Mouse (Mus musculus) adrenal gland, postnatal 4 days (tissue): Measurements from ENCODE around the gene Taar1. TPM values are rescaled to one million over a fixed set of nuclear protein-coding genes. Genes with fewer than 3 reads are reported as not detected.

Source experiments
- DNase-seq, 2 experiments: peaks; one replicate each; pipeline ENCODE4 v3.0.0; 2021 to 2022; ENCODE audit warnings: low spot score in 2 of 2, mixed read lengths in 2 of 2
- long read RNA-seq, 2 experiments: library from polyadenylated mRNA; stranded (forward); transcript quantifications; one replicate each; pipeline ENCODE4 v2.0.0; 2021
- total RNA-seq, 2 experiments: library from RNA; stranded (reverse); gene quantifications; 2 replicates each; pipeline ENCODE4 v1.2.3; 2021

Gene Taar1
- total RNA-seq, result not detected
- long read RNA-seq, experiment 1, result 0 reads
- long read RNA-seq, experiment 2, result 0 reads

DNA sequence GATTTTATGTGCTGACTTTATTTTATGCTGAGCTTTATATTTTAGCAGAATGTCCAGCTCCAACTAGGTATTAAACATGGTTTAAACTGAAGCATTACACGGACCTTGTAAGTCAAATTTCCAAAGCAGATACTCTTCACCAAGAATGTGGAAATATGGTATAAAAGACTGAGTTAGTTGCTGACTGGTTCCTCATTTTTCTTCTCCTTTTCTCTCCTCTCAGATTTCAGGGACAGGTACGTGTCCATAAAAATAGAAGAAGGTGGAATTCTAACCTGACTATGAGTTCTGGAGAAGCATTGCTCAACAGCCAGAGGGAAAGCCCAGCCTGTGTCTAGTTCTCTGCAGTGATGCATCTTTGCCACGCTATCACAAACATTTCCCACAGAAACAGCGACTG, at the start of gene Taar1:
Taar1 (plus strand) TSS at position 301 of the 400 bp plus-strand sequence.
- no peak for DNase-seq

DNA sequence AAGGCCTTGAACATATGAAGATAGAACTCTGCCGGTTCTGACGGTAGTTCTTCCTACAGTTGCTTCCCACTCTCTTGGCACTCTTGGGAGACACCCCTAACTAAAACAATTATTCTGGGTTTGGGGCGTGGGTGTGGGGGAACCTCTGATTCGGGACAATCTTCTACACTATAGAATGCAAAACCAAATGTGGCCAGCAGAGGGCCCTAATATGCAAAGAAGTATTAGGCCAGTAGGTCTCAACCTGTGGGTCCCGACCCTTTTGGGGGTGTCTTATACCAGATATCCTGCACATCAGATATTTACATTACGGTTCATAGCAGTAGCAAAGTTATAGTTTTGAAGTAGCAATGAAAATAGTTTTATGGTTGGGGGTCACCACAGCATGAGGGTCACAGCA, 39.5 kb upstream of the Taar1 start:
- no peak for DNase-seq

DNA sequence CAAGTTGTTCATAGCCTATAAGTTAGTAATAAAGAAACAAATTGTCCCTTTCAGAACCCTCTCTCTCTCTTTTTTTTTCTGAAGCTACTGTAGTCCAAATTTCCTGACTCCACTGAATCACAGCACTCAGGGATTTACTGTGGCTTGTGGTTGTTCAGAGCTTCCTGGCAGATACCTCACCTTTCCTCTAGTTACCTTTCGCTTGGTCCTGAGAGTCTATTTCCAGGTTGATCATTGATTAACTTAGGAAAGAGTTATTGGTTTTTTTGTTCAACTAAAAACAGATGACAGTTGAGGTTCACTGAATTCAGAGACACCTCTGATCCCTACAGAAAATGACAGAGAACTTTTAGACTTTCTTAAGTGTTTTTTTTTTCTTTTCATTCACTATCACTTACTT, 35.2 kb upstream of the Taar1 start:
- no peak for DNase-seq

DNA sequence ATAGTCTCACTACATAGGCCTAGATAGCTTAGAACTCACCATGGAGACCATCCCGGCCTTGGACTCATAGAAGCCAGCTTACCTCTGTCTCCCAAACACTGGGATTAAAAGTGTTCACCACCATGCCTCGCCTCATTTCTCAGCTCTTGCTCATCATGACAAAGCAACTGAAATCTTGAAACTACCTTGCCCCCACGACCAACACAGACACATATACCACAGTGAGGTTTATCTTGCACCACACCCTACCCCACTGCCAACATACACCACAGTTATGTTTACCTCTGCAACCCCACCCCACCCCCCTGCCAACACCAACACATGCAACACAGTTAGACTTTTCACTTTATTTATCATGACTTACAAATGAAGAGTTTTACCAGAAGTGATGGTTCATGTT, 34.1 kb upstream of the Taar1 start:
- no peak for DNase-seq

DNA sequence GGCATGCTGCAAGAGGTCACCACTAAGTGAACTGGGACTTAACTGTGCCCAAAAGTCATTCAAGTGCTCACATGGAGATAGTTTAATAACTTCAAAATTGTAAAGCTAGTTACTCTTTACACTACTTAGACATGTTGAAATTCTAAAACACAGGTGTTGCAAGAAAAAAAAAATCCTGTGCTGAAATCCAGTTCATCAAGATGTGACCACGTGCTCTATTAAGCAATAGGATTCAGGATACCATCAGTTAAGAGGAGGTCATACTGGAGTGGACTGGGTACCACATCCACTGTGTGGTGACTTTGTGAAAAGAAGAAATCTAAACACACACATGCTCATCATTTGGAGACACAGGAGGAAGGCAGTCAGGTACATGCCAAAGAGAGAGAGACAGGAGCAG, 27.2 kb upstream of the Taar1 start:
- no peak for DNase-seq

DNA sequence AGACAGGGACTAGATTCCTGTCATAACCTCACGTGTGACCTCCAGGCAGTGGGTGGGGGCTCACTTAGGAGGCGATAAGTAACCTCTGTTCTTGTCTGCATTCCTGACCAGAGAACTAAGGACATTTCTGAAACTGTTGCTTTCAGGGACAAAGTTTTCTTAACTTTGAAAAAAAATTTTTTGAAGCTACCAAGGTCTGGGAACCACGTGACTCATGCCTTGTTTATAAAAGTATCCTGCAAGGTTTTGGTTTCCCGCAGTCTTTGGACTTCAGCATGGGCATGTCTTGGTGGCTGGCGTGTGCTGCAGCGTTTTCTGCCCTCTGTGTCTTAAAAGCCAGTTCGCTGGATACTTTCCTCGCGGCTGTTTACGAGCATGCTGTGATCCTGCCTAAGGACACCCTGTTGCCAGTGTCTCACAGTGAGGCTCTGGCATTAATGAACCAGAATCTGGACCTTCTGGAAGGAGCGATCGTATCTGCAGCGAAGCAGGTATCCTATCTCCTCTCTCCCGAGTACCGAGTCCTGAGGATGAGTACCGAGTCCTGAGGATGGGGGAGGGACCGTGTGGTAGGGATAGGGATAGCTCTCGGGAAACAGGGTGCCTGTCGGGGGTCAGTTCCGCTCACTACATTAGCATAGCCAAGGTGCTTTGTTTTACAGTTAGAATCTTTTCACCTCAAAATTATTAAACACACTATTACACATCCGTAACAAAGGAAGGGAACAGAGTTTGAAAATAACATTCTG, 25.4 kb upstream of the Taar1 start, which contains the start of gene Vnn1:
Vnn1 (plus strand) TSS at position 88 of the 749 bp plus-strand sequence.
- DNase-seq, result no peak

DNA sequence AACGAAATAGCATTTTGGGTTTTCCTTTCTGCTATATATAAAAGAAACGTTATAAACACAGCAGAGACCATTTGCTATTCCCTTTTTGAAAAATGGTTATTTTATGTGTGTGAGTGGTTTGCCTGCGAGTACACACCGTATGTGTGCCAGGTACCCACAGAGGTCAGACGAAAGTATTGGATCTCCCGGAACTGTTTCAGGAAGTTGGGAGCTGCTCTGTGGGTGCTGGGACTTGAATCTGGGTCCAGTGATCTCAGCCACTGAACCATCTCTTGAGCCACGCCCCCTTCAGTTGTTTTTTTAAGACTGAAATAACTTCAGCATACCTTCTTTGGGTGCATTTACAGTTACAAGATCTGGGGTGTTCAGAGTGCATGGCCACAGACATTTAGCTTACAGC, 24.8 kb upstream of the Taar1 start:
- DNase-seq, result no peak

DNA sequence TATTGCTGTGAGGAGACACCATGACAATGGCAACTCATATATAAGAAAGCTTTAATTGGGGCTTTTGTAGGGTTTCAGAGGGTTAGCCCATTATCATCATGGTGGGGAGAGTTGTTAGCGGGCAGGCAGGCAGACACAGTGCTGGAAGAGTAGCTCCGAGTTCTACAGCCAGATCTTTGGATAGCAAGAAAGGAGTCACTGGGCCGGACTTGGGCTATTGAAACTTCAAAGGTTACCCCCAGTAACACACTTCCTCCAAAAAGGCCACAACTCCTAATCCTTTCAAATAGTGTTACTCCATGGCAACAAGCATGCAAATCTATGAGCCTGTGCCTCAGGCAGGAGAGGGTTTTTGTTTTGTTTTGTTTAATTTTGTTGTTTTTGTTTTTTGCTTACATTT, 19.0 kb upstream of the Taar1 start:
- DNase-seq, result no peak

DNA sequence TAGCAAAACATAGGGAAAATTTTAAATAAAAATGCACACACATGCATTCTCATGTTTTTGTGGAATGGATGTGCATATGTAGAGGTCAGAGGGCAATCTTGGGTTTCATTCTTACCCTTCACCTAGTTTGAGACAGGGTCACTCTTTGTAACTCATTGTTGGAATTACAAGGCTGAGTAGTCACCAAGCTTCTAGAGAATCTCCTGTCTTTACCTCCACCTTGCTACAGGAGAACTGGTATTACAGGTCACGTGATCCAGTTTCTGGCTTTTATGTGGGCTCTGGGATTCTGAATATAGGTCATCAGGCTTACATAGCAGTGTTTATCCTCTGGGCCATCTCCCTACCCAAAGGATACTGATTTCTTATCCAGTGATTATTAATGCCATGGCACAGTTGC, 14.5 kb upstream of the Taar1 start:
- no peak for DNase-seq

DNA sequence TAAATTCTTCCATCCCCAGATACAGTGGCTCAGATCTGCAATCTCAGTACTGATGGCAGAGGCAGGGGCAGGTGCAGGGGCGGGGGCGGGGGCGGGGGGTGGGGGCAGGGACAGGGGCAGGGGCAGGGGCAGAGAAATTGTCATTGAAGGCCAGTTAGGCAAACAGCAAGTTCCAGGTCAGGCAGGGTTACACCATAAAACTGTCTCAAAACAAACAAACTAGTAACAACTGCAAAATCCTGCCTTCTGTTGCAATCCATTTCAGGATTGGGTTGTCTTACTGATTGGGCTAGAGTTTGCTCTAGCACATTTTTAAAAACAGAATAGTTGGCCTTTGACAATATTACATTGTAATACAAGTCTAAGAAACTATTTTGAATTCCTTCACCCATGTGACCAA, 2.3 kb downstream of the Taar1 start:
- DNase-seq, result no peak

DNA sequence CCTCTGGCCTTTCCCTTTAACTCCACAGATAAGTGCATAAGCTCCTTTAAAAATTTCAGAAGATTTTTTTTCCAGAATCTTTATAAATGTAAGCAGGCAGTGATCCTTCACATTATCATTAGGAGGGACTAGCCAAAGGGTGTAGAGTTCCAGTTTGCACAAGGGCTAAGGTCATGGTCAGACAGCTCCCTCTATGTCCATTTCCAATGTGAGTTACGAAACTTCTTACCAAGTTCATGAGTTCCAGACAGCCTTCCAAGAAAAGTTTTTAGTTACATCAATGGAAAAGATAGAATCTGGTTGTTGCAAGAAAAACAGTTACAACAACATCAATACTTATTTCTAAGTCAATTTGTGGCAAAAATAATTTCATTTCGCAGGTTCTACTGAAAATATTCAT, 3.8 kb downstream of the Taar1 start:
- no peak for DNase-seq

DNA sequence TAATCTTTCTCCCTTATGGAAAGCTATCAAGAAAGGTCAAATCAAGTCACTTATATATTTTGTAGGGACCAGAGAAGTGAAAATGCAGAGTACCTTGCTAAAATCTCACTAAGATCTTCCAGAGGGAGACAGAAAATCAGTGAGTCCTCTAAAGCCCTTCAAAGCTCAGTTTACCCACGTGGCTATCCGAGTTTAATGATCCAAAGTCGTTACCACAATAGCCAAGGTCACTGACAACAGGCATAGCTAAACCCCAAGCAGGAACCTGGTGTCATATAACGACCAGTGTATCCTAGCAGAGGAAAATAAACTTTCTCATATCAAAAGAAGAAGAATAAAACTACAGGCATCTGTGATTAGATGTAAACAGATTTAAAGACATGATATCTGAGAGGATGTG, 17.5 kb downstream of the Taar1 start:
- DNase-seq, result no peak

DNA sequence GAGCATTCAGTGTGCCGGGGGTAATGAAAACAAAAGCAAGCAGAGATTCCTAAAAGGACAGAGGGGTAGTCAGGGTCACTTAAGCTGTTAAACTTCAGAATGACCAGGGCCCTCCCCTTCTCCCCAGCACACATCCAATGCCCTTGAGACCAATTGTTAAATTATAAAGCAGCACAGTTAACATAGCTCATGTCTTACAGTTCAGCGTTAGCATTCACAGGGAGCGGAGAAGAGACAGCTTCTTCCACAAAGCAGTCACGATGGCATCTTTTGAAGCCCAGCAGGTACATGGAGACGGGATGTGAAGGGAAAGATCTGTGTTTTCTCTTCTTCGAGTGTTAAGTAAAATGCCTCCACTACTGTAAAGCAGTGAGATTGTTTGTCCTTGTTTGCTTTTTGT, 18.2 kb downstream of the Taar1 start, which contains the start of gene Taar2:
Taar2 (plus strand) TSS at position 261 of the 400 bp plus-strand sequence.
- DNase-seq, result no peak

DNA sequence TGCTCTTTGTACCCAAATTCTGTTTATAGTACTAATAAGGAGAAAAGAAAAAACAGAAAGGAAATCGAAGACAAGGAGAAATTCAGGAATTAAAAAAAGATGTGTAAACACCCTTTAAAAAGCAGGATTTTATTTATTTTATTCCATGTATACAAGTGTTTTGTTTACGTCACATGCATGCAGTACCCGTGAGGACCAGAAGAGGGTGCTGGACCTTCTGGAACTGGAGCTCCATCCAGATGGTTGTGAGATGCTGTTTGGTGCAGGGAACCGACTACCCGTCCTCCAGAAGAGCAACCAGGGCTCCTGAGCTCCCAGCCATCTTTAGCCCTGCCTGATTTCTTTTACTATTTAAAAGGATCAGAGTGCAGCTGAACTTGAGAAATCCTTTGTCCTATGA, 22.3 kb downstream of the Taar1 start:
- no peak for DNase-seq

DNA sequence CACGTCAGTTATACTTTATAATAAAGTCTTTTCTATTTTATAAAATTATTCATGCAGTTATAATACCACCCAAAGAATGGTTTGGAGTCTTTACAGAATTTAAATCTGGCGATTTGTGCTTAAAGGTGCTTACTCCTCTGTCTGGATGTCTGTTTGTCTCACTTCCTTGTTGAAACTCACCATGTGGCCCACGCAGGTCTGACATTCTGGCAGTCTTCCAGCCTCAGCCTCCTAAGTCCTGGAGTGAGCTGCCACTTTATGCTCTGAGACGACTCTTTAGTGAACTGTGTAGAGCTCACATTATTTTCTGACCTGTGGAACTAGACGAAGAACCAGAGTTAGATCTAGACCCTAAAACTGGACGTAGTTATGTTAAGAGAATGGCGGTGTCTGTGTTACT, 27.9 kb downstream of the Taar1 start:
- DNase-seq, result no peak

DNA sequence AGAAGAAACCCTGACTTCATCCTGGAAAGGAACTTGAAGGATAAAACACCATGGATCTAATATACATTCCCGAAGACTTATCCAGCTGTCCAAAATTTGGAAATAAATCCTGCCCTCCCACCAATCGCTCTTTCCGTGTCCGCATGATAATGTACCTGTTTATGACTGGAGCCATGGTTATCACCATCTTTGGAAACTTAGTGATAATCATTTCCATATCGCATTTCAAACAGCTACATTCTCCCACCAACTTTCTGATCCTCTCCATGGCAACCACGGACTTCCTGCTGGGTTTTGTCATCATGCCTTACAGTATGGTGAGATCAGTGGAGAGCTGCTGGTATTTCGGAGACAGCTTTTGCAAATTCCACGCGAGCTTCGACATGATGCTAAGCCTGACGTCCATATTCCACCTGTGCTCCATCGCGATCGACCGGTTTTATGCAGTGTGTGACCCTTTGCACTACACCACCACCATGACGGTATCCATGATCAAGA, 29.4 kb downstream of the Taar1 start, which contains the start of gene Taar3:
Taar3 (plus strand) TSS at position 51 of the 498 bp plus-strand sequence.
- no peak for DNase-seq

DNA sequence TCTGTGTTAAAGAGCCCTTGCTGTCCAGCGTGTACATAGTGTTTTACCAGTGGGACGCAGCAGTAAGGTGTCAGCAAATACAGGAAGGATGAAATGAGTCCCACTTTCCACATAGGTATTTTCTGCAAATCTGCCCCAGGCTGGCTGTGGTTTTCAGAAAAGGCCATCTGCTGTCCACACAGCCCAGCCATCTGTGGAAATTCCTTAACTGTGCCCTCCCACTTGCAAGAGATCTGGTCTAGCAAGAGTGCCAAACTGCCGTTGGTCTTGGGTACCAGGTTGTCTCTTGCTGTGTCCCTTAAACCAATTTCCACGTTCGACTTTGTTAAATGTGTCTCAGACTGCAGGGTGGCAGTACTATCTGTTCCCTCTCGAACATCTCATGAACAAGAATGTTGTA, 31.6 kb downstream of the Taar1 start:
- DNase-seq, result no peak

DNA sequence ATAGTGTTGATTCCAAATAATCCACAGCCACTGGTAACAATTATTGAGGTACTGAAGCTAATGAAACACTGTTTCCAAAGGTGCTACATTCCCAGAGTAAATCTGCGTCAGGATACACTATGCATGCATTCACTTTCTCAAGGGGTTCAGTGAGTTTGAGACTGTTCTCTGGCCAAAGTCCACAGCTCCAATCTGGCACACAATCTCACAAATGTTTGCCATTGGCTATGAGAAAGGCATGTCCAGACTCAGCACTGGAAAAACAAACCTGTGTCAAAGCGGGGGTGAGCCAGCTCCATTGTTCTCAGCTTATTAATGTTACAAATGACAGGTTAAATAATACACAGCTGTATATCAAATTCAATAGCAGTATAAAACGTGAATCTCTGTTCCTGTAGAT, 38.9 kb downstream of the Taar1 start:
- DNase-seq, result no peak

DNA sequence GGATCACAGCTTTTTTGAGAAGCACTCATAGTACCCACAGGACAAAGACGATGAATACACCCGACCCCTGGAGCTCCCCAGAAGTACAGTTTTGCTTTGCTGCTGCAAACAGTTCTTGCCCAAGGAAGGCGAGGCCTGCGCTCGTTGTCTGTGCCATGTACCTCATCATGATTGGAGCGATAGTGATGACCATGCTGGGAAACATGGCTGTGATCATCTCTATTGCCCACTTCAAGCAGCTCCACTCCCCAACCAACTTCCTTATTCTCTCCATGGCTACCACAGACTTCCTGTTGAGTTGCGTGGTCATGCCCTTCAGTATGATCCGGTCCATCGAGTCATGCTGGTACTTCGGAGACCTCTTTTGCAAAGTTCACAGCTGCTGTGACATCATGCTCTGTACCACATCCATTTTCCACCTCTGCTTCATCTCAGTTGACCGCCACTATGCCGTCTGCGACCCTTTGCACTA, 40.3 kb downstream of the Taar1 start, which contains the start of gene Taar4:
Taar4 (plus strand) TSS at position 51 of the 472 bp plus-strand sequence.
- no peak for DNase-seq

DNA sequence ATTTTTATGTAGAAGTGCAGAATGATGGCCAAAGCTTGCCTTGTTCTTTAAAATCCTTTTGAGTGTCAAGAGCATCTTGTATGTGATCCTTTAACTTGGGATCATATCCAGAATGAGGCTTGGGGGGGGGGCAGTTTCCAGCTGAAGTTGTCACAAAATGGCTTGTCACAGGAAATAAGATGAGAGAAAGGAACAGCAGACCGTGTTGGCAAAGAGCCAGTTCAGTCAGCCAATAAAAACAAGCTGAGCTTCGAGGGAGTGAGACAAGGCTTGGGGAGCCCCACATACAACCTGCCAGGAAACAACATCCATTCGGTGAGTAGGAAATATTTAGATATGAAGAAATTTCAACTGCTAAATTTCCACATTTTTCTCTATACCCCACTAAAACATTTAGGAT, 43.3 kb downstream of the Taar1 start:
- no peak for DNase-seq

DNA sequence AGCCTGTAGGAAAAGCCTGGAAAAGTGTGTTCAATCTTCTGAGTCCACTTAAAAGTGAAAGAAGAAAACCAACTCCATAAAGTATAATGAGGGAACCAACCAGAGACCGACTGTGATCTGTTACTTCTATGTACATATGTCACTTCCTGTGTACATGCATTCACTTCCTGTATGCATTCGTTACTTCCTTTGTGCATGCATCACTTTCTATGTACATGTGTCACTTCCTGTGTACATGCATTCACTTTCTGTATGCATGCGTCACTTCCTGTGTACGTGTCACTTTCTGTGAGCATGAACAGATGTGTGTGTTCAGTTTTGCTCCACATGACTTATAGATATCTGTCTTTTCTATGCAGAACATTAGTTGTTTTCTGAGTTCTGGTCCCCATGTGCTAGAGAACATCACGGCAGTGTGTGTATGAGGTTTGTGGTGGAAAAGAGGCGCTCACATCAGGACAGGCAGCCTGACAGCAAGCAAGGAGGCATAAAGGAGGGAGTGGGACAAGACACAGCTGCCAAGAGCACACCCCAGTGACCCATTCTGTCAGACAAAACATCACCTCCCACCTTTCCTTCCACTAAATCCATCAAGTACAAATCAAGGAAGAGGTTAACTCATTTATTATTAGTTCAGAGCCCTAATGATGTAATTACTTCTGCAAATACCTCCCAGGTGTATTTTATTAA, 44.9 kb downstream of the Taar1 start:
- DNase-seq, result no peak

DNA sequence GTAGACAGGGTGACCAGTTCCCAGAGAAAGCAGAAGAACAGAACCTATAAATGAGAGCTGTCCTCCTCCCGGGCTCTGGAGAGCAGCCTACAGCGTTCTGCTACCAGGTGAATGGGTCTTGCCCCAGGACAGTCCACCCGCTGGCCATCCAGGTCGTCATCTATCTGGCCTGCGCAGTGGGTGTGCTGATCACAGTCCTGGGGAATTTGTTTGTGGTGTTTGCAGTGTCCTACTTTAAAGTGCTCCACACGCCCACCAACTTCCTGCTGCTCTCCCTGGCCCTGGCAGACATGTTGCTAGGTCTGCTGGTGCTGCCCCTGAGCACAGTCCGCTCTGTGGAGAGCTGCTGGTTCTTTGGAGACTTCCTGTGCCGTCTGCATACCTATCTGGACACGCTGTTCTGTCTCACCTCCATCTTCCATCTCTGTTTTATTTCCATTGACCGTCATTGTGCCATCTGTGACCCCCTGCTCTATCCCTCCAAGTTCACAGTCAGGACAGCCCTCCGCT, 50.6 kb downstream of the Taar1 start, which contains the start of gene Taar5:
Taar5 (plus strand) TSS at position 51 of the 510 bp plus-strand sequence.
- no peak for DNase-seq
